Mouse (Mus musculus): ENCODE measurements around the gene Cst6. TPM values are rescaled to one million over a fixed set of nuclear protein-coding genes. Genes with fewer than 3 reads are reported as not detected.
"Not testable (repeated sequence)": the region's sequence is repeated elsewhere in the genome, so short reads cannot be mapped to it uniquely, and the experiment has no call there.

Gene Cst6
- total RNA-seq (2022) = 10 to 100 TPM; 44.0 to 55.9 (median 44.9) TPM

- DNase-seq (ENCODE audit: low spot score in 2 of 2) = not testable (repeated sequence)
Measured at GRCm38 (mm10) chr19:5349502-5349873, at the start of gene Cst6. TSS of gene Cst6 (minus strand) at chr19:5349574.

GRCm38 (mm10) chr19:5395371-5395770, 46.0 kb upstream of the Cst6 start:
- no peak for DNase-seq (ENCODE audit: low spot score in 2 of 2)

GRCm38 (mm10) chr19:5394168-5394567, 44.8 kb upstream of the Cst6 start:
- DNase-seq (ENCODE audit: low spot score in 2 of 2) = no peak

GRCm38 (mm10) chr19:5392892-5393291, 43.5 kb upstream of the Cst6 start:
- DNase-seq (ENCODE audit: low spot score in 2 of 2) = no peak

- no peak for DNase-seq (ENCODE audit: low spot score in 2 of 2)
Measured at GRCm38 (mm10) chr19:5390416-5390815, 41.0 kb upstream of the Cst6 start.

GRCm38 (mm10) chr19:5389647-5390046, 40.3 kb upstream of the Cst6 start:
- no peak for DNase-seq (ENCODE audit: low spot score in 2 of 2)

- DNase-seq (ENCODE audit: low spot score in 2 of 2) = peak; percentile 86 to 94
Measured at GRCm38 (mm10) chr19:5388588-5389242, 39.3 kb upstream of the Cst6 start, which contains the start of gene Sart1. TSS of gene Sart1 (minus strand) at chr19:5388703.

GRCm38 (mm10) chr19:5388011-5388441, 38.7 kb upstream of the Cst6 start:
- DNase-seq (ENCODE audit: low spot score in 2 of 2) = no peak

- no peak for DNase-seq (ENCODE audit: low spot score in 2 of 2)
Measured at GRCm38 (mm10) chr19:5384715-5385114, 35.3 kb upstream of the Cst6 start.

GRCm38 (mm10) chr19:5383326-5383725, 34.0 kb upstream of the Cst6 start:
- no peak for DNase-seq (ENCODE audit: low spot score in 2 of 2)

- no peak for DNase-seq (ENCODE audit: low spot score in 2 of 2)
Measured at GRCm38 (mm10) chr19:5377446-5377845, 28.1 kb upstream of the Cst6 start.

- no peak for DNase-seq (ENCODE audit: low spot score in 2 of 2)
Measured at GRCm38 (mm10) chr19:5374748-5375147, 25.4 kb upstream of the Cst6 start.

GRCm38 (mm10) chr19:5374177-5374576, 24.8 kb upstream of the Cst6 start:
- no peak for DNase-seq (ENCODE audit: low spot score in 2 of 2)

- DNase-seq (ENCODE audit: low spot score in 2 of 2) = no peak
Measured at GRCm38 (mm10) chr19:5372724-5373123, 23.4 kb upstream of the Cst6 start.

- no peak for DNase-seq (ENCODE audit: low spot score in 2 of 2)
Measured at GRCm38 (mm10) chr19:5370932-5371331, 21.6 kb upstream of the Cst6 start.

GRCm38 (mm10) chr19:5367455-5367854, 18.1 kb upstream of the Cst6 start:
- DNase-seq (ENCODE audit: low spot score in 2 of 2) = no peak

GRCm38 (mm10) chr19:5367053-5367359, 17.6 kb upstream of the Cst6 start, which contains the start of gene Banf1:
TSS of gene Banf1 (minus strand) at chr19:5367168.
- no peak for DNase-seq (ENCODE audit: low spot score in 2 of 2)

GRCm38 (mm10) chr19:5366175-5367052, 17.0 kb upstream of the Cst6 start, which contains the start of gene Eif1ad:
TSS of gene Eif1ad (plus strand) at chr19:5366741.
- peak; percentile 90 to 93 for DNase-seq (ENCODE audit: low spot score in 2 of 2)

GRCm38 (mm10) chr19:5365751-5366150, 16.4 kb upstream of the Cst6 start:
- no peak for DNase-seq (ENCODE audit: low spot score in 2 of 2)

GRCm38 (mm10) chr19:5364124-5364523, 14.8 kb upstream of the Cst6 start:
- DNase-seq (ENCODE audit: low spot score in 2 of 2) = no peak

- DNase-seq (ENCODE audit: low spot score in 2 of 2) = no peak
Measured at GRCm38 (mm10) chr19:5362186-5362585, 12.8 kb upstream of the Cst6 start.

- no peak for DNase-seq (ENCODE audit: low spot score in 2 of 2)
Measured at GRCm38 (mm10) chr19:5356080-5356479, 6.7 kb upstream of the Cst6 start.

GRCm38 (mm10) chr19:5353609-5354008, 4.2 kb upstream of the Cst6 start:
- DNase-seq (ENCODE audit: low spot score in 2 of 2) = no peak

All from gastrocnemius, adult 8-10 months (tissue).